Mouse (Mus musculus) c-Kit-positive CD71-positive TER-119-positive erythroid progenitor cells, embryonic 14.5 days (primary cell): ENCODE data around the gene Npvf.
"Not testable (repeated sequence)": the region's sequence is repeated elsewhere in the genome, so short reads cannot be mapped to it uniquely, and the experiment has no call there.

ENCODE experiments used
- DNase-seq: peaks from one replicate; pipeline ENCODE4 v3.0.0-alpha.2; 2013; ENCODE audit warnings: low spot score

Gene Npvf

DNA sequence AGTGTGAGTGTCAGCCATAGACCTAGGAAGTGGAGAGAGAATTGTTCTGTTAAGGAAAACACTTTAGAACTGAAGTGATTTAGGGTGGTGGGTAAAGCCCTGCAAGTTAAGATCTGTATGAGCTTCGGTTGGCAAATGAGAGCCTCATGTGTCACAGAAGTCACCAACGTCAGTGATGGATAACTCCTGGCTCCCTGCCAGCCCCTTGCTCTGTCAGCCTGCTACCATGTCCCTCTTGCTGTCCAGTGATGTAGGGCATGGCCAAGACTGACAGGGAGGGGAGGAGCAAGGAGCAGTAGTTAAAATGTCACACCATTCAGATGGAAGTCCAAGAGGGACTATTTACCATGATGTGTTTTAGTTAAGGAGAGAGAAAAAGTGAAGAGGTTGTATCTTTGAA is 14.6 kb downstream of the Npvf start:
- DNase-seq = no peak

DNA sequence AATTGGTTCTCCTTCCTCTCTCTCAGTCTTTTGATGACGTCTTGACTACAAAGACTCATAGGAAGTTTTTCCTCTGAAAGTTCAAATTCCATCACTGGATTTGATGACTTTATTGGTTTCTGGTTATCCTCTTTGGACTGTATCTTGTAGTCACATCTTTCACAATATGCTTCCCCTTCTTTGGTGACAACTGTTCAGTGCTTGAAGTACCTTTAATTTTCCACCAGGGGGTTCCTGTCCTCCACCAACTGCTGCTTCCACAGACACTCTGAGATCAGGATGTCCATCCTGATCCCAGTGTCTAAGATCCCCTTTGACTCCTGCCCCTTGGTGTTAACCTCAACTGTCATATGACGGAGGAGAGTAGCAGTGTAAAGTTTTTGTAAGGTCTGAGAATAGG is 28.1 kb downstream of the Npvf start:
- not testable (repeated sequence) for DNase-seq

DNA sequence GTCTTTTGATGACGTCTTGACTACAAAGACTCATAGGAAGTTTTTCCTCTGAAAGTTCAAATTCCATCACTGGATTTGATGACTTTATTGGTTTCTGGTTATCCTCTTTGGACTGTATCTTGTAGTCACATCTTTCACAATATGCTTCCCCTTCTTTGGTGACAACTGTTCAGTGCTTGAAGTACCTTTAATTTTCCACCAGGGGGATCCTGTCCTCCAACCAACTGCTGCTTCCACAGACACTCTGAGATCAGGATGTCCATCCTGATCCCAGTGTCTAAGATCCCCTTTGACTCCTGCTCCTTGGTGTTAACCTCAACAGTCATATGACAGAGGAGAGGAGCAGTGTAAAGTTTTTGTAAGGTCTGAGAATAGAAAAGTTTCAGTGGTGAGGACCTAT is 36.0 kb downstream of the Npvf start:
- not testable (repeated sequence) for DNase-seq

- peak; percentile 63 for DNase-seq
These were observed 52.6 kb downstream of the Npvf start for GRCm38 (mm10) chr6:50601620-50602019.
